Mouse (Mus musculus): Measurements from ENCODE around the gene Rabgap1l.

DNA sequence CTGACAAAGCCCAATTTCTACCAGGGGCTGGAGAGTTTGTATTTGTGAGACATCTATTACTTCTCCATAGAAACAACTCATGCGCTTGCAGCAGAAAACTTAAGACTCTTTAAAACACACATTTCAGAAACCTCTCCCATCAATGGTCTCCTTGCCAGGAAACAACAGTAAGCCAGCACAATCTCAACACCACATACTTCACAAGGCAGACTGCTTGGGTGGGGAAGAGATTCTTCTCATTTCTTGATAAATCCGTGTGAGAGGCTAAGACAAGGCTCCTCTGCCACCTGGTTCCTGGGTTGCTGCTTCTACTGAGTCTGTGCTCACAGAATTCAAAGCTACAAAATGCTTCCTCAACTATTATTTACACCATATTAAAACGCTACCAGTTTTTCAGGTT lies 543.2 kb downstream of the Rabgap1l start:
- TF ChIP-seq CTCF (IDR thresholded peaks at IDR 0.05; ENCODE audit: borderline replicate concordance, extremely low read depth, insufficient read depth, insufficient read length) (no peak), POLR2A (IDR thresholded peaks at IDR 0.05; ENCODE audit: borderline replicate concordance, extremely low read depth, insufficient read depth, insufficient read length, poor library complexity, severe bottlenecking) (no peak)

Data from brain, embryonic 14.5 days (tissue).